Mouse (Mus musculus) hematopoietic stem cell, adult 5-6 weeks (primary cell): Measurements from ENCODE around the gene Col24a1. TPM values are rescaled to one million over a fixed set of nuclear protein-coding genes. Genes with fewer than 3 reads are reported as not detected.
"Not testable (repeated sequence)": the region's sequence is repeated elsewhere in the genome, so short reads cannot be mapped to it uniquely, and the experiment has no call there.

Experiments used
- ATAC-seq, 2 experiments: fragments of 125-278 bp in 1 of 2; replicated peaks in 1 of 2; 2 replicates each; pipeline ENCODE4 v1.8.0; 2016 to 2017; ENCODE audit warnings: inconsistent platforms in 2 of 2, mild to moderate bottlenecking in 2 of 2, moderate number of reproducible peaks in 2 of 2, low read depth in 1 of 2, moderate TSS enrichment in 1 of 2; ENCODE audit not compliant: low FRiP score in 2 of 2, poor library complexity in 2 of 2, severe bottlenecking in 2 of 2, insufficient read depth in 1 of 2, low TSS enrichment in 1 of 2
- total RNA-seq: library from RNA; stranded (forward); fragments of 172-1452, 232-1000 nt; gene quantifications from 2 replicates; pipeline ENCODE4 v1.2.3, GENCODE M21; 2017

The Col24a1 gene
- total RNA-seq, 1 experiment from 2014 or later = not detected

DNA sequence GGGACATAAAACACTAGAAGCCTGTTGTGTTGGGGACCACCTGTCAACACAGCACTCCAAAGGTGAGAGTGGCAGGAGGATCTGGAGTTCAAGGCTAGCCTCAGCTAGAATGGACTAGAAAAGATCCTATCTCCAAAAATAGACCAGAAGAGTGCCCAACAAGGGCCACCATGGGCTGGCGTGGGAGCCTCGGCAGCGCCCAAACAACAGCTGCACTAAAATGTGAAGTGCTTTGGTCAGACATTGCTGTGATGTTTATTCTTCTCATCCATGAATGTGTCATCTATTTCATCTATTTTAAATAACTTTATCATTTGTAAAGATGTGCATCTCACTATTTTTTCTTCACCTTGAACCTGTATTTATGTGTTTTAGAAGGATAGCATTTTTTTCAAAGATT, 122.1 kb downstream of the Col24a1 start:
- ATAC-seq = no peak

DNA sequence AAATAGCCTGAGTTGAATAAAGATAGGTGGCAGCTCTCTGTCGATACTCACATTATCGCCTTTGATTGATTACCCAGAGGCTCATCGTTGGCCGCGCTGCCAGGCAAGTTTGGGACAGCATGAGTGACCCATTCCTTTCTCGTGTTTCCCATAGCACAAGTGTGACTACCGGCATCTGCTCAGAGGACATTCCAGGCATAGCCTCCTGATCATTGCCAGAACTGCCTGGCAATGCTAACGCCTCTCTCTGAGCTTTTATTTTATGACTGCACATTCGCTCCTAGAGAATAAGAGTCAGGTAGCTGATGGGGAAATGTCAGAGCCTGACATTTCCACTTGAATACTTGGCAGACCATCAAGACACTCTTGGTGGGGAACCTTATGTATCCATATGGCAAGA, 125.5 kb downstream of the Col24a1 start:
- ATAC-seq = no peak

DNA sequence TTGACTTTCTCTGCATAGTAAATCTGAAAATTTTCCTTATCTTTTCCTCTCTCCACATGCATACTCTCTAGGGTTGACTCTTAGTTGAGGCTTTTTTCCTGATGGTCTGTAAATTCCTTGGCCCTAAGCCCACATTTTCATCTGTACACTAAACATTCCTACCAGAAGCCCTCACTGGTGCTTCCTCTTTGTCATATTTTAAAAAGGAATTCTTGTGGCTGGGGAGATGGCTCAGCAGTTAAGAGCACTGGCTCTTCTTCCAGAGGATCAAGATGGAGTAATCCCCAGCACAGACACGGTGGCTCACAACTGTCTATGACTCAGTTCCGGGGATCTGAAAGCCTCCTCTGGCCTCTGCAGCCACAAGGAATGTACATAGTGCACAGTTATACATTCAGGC, 128.1 kb downstream of the Col24a1 start:
- no peak for ATAC-seq

DNA sequence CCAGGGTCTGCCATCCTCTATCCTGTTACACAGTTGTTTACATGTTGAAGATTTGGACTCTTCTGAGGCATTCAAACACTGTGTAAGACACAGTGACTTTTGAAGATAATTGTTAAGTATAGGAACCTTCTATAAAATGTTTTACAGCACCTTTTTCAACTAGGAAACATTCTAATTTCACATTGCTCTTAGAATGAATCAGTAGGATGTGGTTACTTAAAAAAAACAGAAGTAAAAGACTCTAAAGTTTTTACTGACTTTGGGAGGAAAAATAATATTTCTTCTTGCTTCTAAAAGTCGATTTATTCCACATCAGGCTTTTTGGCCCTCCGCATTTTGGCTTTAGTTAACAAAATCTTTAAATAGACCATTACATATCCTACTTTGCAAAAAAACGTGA, 129.8 kb downstream of the Col24a1 start:
- no peak for ATAC-seq

DNA sequence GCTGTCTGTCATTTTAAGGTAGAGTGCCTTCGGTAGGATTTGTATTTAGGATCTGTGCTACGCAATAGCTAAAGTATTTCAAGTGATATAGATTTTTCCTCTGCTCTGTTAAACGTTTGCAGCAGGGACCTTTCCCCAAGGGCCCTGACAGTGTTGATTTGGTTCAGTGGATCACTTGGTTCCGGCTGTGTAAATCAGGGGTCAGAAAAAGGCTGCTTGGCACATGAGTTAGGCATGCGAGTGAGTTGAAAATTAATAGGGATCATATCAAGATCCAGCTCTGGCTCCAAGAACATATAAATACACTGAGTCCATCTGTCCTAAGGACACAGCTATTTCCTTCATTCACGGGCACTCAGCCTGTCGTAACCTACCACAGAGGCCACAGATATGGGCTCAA, 146.1 kb downstream of the Col24a1 start:
- no peak for ATAC-seq

DNA sequence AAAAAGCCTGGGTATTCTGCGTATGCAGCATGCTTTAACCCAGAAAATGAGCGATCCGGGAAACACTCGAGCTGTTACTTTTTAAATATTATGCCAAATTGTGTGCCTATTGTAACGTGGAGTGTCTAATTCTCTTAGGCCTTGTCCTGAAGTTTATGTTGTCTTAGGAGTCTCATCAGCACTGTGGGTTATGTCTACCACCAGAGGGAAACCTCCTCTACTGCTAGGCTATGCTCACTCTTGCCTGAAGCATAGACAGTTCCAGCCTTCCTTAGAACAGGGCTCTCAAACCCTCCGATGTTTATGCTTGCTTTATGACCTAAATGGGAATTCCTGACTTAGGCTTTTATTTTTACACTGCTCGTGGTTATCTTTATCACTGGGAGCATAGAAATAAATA, 146.8 kb downstream of the Col24a1 start:
- no peak for ATAC-seq

DNA sequence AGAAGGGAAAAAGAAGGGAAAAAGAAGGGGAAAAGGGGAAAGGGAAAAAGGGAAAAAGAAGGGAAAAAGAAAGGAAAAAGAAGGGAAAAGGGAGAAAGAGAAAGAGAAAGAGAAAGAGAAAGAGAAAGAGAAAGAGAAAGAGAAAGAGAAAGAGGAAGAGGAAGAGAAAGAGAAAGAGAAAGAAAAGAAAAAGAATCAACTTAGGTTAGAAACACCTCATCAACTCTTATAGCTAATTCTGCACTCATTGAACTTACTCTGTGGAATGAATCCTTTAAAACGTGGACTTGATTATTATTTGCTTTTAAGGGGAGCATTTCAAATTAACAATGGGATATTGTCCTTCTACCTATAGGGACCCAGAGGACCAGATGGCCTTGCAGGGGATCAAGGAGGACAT, 148.7 kb downstream of the Col24a1 start:
- no peak for ATAC-seq

DNA sequence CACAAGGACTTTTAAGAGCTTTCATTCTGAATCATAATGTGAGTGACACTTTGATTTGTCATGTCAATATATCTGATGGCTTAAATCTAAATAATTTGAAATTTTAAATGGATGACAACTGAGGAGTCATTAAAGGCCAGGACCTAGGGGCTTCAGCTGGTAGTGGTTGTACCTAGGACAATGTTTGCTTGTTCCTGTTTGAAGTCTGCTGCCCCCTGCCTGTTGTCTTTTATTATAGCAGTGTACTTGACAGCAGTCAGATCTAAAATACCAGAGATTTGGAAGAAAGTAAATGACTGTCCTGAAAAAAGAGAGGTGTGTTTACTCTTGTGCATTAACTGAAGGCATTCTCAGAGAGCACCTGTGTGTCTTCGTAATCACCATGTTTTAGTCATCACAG, 150.0 kb downstream of the Col24a1 start:
- peak; percentile 62 to 64; a peak in 2 of 4 replicates for ATAC-seq

DNA sequence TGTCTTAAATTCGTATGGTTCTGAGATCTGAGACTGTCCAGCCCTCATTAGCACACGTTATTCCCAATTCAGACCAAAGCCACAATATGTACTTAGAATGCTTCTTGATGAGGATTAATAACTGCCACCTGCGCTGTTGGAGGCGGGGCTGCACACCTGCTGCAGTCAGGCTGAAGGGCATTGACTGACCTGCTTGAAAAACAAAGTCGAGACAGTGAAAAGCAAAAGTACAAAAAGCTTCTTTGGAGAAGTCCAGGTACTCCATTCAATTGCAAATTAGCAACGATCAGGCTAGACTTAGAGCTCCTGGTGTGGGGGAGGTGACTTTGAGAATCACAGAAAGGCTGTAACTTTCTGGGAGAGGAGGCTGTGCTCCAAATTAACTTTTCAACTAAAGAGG, 150.9 kb downstream of the Col24a1 start:
- not testable (repeated sequence) for ATAC-seq

DNA sequence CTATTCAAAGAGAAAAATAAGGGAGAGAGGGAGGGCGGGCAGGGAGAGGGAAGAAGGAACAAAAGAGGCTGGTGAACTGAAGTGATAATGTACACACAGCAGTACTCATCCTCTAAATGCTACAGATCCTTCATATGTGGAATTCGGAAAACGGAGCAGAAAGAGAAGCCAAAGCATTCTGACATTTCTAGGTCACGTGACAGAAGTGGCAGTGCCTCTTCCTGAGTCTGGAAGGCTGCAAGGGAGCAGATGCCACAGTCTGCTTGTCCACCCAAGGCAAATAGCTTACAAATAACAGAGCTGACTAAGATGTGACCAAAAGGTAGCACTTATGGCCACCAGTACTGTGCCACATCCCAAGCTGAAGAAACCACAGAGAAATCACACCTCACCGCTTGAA, 164.8 kb downstream of the Col24a1 start:
- no peak for ATAC-seq

DNA sequence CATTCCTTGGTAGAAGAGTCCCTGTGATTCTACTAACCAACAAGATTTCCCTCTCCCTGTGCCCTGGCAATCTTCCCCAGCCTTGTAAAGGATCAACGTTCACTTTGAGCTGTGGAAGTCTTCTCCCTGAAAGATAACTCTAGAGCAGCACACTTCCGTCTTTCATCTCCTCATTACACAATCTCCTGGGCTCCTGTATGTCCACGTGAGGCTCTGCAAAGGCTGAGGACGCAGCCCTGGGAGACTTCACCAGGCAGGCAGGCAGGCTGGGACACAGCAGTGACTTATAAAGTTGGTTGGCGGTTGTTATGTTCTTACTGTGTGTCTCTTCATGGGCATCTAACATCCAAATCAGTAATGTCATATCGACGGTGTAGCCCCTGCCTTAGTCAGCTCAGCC, 170.1 kb downstream of the Col24a1 start:
- no peak for ATAC-seq

DNA sequence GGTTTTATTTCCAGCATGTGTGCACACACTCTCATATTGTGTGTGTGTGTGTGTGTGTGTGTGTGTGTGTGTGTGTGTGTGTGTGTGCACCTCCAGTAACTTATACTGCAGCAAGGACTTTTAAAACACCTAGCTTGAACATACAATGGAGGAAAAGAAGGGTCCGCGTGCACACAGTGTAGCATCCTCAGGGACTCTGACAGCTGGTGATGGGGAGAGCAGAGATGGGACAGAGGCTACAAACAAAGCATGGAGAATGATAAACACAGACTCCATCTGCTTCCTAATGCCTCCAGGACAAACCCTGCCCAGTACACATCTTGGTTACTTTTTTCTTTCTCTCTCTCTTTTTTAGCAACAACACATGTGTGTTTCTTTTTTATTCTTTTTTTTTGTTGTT, 171.5 kb downstream of the Col24a1 start:
- ATAC-seq = no peak

DNA sequence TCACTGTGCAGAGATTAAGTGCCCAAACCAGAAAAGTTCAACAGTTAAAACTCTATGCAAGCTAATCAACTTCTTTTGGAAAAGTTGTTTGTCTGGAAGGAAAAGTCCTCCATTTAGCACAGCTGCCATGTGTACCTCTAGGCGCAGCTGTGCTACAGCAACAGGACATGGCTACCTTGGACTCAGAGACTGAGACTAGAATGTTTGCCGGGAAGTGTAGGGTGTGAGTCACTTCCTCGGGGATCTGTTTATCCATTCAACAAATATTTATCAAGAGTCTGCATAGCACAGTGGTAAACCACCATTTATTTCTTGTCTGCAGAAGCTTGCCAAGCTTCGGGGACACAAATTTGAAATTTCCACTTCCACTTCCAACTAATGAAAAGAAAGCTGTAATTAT, 178.8 kb downstream of the Col24a1 start:
- no peak for ATAC-seq

DNA sequence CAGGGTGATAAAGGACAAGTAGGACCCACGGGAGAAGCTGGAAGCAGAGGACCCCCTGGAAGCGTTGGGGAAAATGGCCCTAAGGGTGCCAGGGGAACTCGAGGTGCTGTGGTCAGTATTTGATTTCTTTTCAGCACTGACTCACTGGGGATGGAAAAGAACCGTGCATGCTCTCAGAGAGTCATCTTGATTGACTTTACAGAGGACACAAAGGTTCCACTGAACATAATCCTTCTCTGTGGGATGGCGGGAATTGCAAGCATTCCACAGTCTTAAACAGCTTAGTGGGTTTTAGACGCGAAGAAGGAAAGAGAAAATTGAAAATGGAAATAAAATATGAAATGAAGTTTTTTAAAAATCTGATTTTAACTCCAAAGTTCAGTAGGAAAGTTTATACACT, 181.9 kb downstream of the Col24a1 start:
- ATAC-seq = no peak

DNA sequence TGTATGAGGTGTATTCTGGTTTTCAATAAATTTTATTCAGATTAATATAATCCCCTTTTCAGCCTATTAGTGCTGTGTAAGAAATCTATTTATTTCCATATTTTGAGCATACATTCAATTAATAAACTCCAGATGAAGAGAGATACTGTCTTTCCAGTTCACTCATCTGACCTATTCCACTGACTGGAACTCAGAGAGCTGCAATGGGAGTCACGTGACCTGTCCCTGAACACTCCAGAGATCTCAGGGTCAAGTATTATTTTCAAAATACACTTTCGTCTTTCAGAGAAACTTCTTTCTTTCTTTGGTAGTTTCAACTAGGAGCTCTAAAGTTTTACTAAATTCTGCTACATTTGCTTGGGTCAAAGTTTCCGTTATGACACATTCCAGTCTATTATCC, 184.4 kb downstream of the Col24a1 start:
- no peak for ATAC-seq

DNA sequence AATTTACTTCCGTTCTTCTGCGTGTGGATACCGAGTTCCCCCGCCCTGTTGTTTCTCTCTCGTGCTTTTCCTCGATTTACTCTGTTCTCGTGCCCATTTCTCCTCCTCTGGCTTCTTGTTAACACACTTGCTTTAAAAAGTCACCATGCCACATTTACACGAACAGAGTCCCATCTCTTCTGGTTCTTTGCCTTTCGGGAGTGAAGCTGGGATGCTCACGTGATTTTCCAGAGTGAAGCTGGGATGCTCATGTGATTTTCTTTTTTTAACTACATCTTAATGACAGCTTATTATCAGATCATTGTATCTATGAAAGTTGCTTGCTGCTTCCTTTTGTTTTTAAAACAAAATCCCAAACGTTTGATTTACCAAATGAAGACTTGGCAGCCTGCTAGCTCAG, 184.8 kb downstream of the Col24a1 start:
- no peak for ATAC-seq

DNA sequence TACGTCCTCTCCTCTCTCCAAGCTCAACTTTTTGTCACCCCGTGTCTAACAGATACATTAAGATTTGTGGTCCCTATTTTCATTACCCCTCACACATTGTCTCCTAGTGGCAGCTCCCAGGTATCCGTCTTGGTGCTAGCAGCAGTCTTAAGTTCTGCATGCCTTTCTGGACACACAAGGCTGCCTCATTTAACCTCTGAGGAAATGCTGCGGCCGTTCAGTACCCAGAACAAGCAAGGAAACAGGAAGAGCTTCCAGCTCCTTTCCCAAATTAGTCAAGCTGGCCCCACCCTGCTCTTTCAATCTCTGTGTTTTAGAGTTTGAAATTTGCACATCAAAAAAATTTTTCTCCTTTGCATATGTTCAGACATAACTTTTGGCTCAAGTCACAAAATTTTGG, 186.2 kb downstream of the Col24a1 start:
- ATAC-seq = no peak

DNA sequence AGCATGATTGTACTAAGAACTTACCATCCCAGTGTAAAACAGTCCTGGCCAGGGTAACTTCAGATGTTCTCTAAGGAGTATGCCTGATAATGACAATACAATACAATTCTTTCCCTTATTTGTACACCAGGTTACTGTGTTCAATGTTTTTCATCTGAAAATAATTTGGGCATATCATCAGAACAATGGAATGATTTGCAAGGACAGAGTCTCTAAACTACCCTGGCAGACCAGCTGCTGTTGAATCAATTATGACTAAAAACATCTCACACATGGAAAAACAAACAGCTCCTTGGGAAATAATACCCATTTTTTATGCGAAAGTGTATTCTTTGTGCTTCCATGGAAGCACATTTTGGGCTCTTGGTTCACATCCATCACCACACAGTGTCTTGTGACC, 198.0 kb downstream of the Col24a1 start:
- no peak for ATAC-seq

DNA sequence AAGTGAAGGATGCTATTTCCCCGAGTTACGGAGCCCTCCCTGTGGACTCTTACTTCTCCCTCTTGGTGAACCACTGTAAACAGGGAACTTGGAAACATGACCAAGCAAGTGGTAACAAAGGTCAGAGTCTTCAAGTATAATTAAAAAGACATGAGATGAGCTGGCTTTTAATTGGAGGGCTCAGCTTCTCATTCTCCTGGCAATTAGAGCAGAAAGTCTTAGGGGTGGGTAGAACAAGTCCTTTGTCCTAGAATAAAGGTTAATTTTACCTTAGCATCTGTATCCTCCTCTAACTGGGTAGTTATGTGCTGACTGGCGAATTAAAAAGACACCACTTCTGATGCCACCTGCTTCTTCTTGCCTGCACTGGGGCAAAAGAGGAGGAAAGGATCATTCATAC, 199.1 kb downstream of the Col24a1 start:
- ATAC-seq = no peak

DNA sequence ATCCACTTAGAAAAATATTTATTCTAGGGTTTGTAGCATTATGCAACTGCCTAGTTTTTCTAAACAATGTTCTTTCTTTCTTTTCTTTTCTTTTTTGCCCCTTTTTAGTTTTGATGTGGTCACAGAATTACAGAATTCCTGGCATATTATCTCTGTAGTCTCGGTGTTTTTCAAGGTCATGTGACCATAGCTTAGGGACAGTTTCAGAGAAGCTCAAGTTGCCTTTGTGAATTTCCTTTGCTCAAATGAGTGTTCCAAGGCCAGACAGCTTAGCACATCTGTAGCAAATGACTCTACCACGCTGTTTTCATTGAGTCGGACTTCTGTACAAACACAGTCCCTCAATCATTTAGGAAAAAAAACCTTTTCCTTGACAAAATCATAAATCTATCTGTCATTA, 205.9 kb downstream of the Col24a1 start:
- ATAC-seq = no peak
